Mouse (Mus musculus) layer of hippocampus, adult 11-12 months (tissue): Measurements from ENCODE around the gene Mageb18.
"Not testable (repeated sequence)": the region's sequence is repeated elsewhere in the genome, so short reads cannot be mapped to it uniquely, and the experiment has no call there.

ENCODE experiments used
- DNase-seq: peaks from one replicate; pipeline ENCODE4 v3.0.0; 2022; ENCODE audit warnings: low spot score

The Mageb18 gene

DNA sequence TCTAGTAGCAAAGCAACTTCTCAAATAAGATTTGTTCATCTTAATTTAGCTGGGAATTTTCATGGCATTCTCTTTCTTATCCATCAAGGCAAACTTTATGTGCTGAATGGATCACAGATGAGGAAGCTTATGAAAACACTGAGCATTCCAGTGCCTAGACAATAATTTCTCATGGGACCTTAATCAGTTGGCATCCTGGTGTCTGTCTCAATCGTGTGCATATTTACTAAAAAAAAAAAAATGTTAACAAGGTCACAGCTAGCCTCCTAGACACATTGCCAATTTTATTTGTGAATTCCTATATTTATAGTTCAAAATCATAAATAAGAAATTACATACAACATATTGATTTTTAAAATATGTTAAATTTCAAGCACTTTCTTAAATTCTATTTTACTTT, at the start of gene Mageb18:
Gene Mageb18 (minus strand): TSS at position 101 of the 400 bp plus-strand sequence.
- DNase-seq = no peak

GRCm38 (mm10) chrX:92612788-92613187, 13.4 kb upstream of the Mageb18 start:
- no peak for DNase-seq

DNA sequence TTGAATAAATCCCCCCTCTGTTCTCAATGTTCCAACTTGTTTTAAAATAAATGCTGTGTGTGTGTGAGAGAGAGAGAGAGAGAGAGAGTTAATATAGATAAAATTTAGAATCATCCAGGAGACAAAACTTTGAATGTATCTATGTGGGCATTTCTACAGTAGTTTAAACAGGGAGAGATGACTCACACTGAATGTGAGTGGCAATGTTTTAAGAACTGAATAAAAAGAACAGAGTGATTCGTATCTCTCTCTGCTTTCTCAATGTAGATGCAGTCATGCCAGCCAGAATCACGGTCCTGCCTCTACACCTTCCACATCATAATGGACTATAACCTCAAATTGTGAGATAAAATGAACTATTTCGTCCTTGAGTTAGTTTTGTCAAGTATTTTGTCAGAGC, 11.1 kb upstream of the Mageb18 start:
- DNase-seq = no peak

- DNase-seq = peak; percentile 12
Measured at GRCm38 (mm10) chrX:92597324-92597723, 2.0 kb downstream of the Mageb18 start.

DNA sequence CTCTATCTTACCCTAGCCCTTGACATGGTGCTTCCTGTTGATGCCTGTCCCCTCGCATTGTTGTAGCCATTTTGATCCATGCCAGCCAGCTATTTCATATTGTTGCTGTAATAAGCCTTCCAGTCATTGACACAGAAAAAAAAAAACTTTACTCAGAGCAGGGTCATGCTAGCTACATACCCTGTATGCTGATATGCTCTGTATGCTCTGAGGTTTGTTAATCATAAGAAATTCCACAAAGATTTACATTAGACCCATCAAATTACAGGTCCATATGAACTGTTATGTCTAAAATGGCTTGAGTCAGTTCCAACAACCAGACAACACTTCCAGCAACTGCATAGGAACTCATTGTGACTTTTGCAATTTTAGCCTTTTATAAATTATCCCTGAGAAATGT, 71.5 kb downstream of the Mageb18 start:
- no peak for DNase-seq

GRCm38 (mm10) chrX:92498254-92498653, 101.1 kb downstream of the Mageb18 start:
- DNase-seq = no peak

DNA sequence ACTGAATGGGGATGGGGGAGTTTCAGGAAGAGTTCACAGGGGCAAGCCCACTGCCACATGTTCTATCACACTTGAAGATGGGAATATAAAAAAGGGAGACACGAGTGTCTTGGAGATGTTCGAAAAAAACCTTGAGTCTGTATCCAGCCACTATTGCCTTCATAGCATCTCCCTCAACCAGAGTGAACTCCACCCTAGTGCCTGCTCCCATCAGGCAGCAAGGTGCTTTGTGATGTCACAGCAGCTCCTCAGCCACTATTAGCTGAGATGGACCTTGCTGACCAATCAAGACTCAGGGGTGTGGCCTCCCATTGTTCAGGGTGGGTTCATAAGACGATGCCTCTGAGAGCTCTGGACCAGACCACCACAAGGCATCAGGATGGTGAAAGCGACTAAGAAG, 109.7 kb downstream of the Mageb18 start, which contains the start of gene Gm5941:
Gene Gm5941 (plus strand): TSS at position 301 of the 400 bp plus-strand sequence.
- not testable (repeated sequence) for DNase-seq

GRCm38 (mm10) chrX:92464773-92465172, 134.6 kb downstream of the Mageb18 start:
- DNase-seq = no peak

DNA sequence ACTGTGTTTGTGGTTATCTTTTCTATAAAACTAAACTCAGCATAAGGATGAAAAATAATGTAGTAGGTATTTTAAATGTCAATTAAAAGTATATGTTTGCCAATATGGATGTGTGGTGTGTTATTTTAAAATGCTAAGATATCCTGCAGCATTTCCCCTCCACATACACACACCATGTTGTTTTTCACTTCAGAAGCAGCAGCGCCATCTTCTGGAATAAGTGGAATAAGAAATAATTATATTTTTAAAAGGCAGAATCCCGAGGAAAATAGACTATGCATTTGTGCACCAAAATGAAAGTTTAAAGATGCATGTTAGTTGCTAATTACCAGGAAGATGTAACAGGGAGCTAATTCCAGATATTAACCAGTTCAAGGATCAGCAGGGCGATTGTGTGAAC, 138.9 kb downstream of the Mageb18 start:
- DNase-seq = peak; percentile 2

DNA sequence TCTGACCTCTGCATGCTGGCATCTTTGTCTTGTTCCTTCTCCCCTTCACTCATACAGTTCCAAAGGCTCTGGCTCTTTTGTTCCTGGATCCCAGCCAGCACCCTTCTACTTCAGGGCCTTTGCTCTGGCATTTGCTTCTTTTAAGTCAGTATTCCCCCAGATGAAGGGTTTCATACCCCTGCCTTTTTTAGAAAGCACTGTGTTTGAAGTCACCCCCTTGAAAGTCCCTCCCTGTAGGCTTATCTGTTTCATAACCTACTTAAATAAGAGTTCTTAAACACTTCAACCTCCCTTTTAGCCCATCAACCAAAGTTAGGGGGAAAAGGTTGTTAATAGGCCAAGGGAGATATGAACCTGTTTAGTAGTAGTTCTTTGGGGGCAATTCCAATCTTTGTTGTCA, 212.0 kb downstream of the Mageb18 start:
- no peak for DNase-seq

DNA sequence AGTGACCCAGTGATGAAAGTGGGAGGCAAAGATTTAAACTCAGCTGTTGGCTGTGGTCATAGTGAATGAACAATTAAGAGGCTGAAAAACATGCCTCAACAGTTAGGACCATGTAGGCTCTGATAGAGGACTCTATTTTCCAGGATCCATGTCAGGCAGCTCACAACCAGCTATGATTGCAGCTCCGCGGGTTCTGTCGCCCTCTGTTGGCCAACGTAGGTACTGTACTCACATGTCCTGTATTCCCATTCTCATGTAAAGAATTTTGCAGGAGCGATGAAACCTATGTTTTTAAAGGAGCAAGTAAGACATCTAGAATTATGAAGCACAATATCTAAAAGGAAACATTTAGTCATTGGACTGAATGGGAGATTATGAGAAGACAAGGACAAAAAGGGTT, 256.4 kb downstream of the Mageb18 start:
- peak; percentile 6 for DNase-seq

DNA sequence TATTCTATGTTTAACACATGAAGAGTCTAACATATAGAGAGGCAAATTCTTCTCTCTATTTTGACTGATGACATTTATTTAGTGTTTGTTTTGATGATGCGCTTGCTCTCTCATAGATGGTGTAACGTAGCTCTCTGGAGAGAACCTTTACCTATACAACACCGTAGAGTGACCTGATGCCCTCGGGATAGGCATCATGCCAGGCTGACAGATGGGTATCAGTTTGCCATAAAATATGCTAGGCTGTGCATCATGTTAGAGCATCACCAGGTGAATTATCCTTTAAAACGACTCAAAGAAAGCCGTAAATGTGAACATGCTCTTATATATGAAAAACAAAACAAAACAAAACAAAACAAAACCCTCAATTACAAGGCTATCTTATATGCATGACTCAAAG, 258.5 kb downstream of the Mageb18 start:
- no peak for DNase-seq

GRCm38 (mm10) chrX:92339551-92339950, 259.8 kb downstream of the Mageb18 start:
- DNase-seq = no peak

DNA sequence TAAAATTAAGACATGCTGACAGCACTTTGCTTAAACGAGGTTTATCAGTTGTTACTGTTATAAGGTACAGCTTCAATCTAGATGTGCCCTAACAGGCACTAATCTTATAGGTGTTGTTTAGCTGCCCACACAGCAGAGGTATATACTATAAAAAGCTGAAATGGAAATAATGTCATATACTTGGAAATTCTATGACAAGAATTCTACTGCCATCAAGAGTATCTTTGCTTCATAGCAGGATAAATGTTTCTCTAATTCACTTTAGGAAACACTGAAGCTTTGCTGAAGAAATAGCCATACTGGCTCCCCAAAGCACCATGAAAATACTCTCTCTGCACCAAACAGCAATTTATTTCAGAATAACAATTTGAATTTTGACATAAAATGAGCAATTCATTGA, 265.9 kb downstream of the Mageb18 start:
- DNase-seq = no peak

DNA sequence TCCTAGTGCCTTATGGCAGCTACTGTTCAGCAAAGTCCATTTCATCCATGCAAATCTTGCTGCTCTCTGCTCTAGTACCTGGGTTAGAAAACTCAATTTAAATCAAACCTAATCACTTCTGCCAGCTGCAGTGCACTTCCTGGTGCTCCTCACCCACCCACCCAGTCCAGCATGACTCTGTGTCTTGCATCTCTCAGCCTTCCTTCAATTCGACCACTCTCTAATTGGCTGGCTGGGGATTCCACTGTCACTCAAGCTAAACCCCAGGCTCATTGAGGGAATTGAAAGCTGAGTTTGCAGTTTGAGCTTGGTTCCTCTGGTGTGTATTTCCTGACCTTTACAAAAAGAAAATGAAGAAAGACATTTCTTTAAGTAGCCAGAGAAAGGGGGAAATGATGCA, 275.8 kb downstream of the Mageb18 start:
- DNase-seq = no peak

DNA sequence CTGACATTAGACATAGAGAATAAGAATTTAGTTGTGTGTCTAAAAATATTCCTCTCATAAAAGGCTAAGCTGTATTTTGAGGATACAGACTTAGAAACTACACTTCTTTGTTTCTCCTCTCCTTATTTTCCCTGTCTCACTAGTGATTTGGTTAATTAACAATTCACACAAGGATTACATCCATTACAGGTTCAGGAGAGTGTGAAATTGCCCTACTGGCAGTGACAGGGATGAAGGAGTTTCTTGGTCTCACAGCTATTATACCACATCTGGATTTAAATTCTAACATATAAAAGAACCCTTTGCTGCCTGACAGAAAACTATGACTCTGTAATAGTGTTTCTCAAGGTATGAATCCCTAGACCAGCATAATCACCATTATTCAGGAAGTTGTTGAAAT, 318.8 kb downstream of the Mageb18 start:
- no peak for DNase-seq
